Mouse (Mus musculus): ENCODE data around the gene Pard6a. TPM values are rescaled to one million over a fixed set of nuclear protein-coding genes. Genes with fewer than 3 reads are reported as not detected.

Pard6a gene
- polyA plus RNA-seq, 1 experiment = 0.73 TPM

- peaks cover 2% of the 10 kb centered on the region; the same call in 1 of the 2 replicates for H3K36me3 ChIP-seq (ENCODE audit: control insufficient read depth)
- no peak overlapping the region for H3K4me3 ChIP-seq (replicated peaks)
- TF ChIP-seq TAL1 (IDR thresholded peaks at IDR 0.05; ENCODE audit: low read length) = no peak
- no peak for TF ChIP-seq GATA1 (IDR thresholded peaks at IDR 0.05; ENCODE audit: low read length)
- H3K27me3 ChIP-seq (ENCODE audit: control insufficient read depth) = peaks cover 2% of the 10 kb centered on the region; the same call in 1 of the 2 replicates
- H3K9me3 ChIP-seq (ENCODE audit: control insufficient read depth, low read length) = no peaks in the 10 kb centered on the region
- H3K4me1 ChIP-seq (ENCODE audit: control insufficient read depth) = peaks cover 6% of the 10 kb centered on the region
Measured at GRCm38 (mm10) chr8:105725726-105726125, 24.8 kb downstream of the Pard6a start.

DNA sequence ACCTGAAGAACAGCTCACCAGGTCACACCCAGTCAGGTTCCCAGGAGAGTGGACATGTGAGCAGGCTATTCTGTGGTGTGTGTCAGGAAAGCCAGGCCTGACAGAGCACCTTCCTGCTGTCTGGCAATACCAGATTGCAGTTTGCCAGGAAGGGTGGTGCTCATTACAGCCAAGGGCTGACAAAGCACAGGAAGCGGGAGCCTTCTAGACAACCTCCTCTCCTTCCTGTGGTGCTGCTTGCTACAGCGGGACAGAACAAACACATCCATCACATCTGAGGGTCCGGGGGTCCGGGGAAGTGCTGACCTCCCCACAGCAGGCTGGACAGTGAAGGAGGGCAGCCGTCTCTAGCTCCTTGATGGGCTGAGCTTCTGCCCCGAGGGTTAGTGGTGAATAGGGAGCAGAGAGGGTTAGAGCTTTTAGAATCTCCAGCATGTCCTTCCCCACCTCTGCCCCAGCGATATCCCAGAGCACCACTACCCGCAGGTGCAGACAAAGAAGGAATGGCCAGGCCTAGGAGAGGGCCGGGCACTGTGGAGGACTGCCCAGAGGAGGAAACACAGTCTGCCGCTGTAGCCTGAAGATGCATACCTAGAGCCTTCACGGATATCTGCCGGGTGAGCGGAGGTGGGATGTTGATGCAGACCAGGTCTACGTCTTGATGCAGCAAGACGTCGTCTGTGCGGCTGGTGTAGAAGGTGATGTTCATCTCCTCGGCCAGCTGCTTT is 26.6 kb downstream of the Pard6a start:
- Histone ChIP-seq H3K4me1 (ENCODE audit: control insufficient read depth) (peaks cover 14% of the 10 kb centered on the region), H3K4me3 (replicated peaks) (no peak overlapping the region), H3K27me3 (ENCODE audit: control insufficient read depth) (peaks cover 2% of the 10 kb centered on the region; the same call in 1 of the 2 replicates), H3K9me3 (ENCODE audit: control insufficient read depth, low read length) (no peaks in the 10 kb centered on the region), H3K36me3 (ENCODE audit: control insufficient read depth) (peaks cover 2% of the 10 kb centered on the region; the same call in 1 of the 2 replicates)
- TF ChIP-seq TAL1 (IDR thresholded peaks at IDR 0.05; ENCODE audit: low read length) (no peak), GATA1 (IDR thresholded peaks at IDR 0.05; ENCODE audit: low read length) (no peak)

- Histone ChIP-seq H3K27me3 (ENCODE audit: control insufficient read depth) (peaks cover 4% of the 10 kb centered on the region; the same call in 1 of the 2 replicates), H3K4me1 (ENCODE audit: control insufficient read depth) (peaks cover 16% of the 10 kb centered on the region)
- no peak for TF ChIP-seq TAL1 (IDR thresholded peaks at IDR 0.05; ENCODE audit: low read length)
- TF ChIP-seq GATA1 (IDR thresholded peaks at IDR 0.05; ENCODE audit: low read length) = no peak
Measured at GRCm38 (mm10) chr8:105732186-105732585, 31.2 kb downstream of the Pard6a start.

GRCm38 (mm10) chr8:105739216-105739615 is 38.3 kb downstream of the Pard6a start:
- Histone ChIP-seq H3K9me3 (ENCODE audit: control insufficient read depth, low read length) (no peaks in the 10 kb centered on the region), H3K4me1 (ENCODE audit: control insufficient read depth) (peaks cover 7% of the 10 kb centered on the region), H3K36me3 (ENCODE audit: control insufficient read depth) (no peaks in the 10 kb centered on the region), H3K4me3 (replicated peaks) (no peak overlapping the region), H3K27me3 (ENCODE audit: control insufficient read depth) (0 out of 2 replicates have a peak, but pooled peaks cover 2% of the 10 kb centered on the region)
- TF ChIP-seq GATA1 (IDR thresholded peaks at IDR 0.05; ENCODE audit: low read length) (no peak), TAL1 (IDR thresholded peaks at IDR 0.05; ENCODE audit: low read length) (no peak)

More at GRCm38 (mm10) chr8:105732186-105732585, 31.2 kb downstream of the Pard6a start:
- Histone ChIP-seq H3K4me3 (replicated peaks) (no peak overlapping the region), H3K9me3 (ENCODE audit: control insufficient read depth, low read length) (no peaks in the 10 kb centered on the region), H3K36me3 (ENCODE audit: control insufficient read depth) (peaks cover 2% of the 10 kb centered on the region; the same call in 1 of the 2 replicates)

DNA sequence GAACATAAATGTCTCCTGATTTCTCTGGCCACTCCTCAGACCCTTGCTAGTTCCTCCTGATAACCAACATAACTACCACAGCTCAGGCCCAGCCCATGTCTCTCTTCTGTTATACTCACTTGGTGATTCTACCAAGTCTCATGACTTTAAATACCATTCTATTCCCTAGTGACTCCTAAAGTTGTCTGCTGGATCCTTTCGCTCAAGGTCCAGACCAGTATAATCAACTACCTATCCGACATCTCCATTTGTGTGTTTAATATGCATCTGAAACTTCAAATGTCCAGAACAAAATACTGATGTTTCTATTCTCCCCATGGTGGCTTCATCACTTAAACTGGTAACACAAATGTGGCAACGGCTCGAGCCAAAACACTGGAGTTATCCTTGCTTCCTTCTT is 42.4 kb downstream of the Pard6a start:
- H3K36me3 ChIP-seq (ENCODE audit: control insufficient read depth) = no peaks in the 10 kb centered on the region
- H3K4me1 ChIP-seq (ENCODE audit: control insufficient read depth) = peaks cover 10% of the 10 kb centered on the region
- H3K27me3 ChIP-seq (ENCODE audit: control insufficient read depth) = no peaks in the 10 kb centered on the region
- TF ChIP-seq GATA1 (IDR thresholded peaks at IDR 0.05; ENCODE audit: low read length) = no peak
- no peak for TF ChIP-seq TAL1 (IDR thresholded peaks at IDR 0.05; ENCODE audit: low read length)
- no peaks in the 10 kb centered on the region for H3K9me3 ChIP-seq (ENCODE audit: control insufficient read depth, low read length)
- H3K4me3 ChIP-seq (replicated peaks) = no peak overlapping the region

DNA sequence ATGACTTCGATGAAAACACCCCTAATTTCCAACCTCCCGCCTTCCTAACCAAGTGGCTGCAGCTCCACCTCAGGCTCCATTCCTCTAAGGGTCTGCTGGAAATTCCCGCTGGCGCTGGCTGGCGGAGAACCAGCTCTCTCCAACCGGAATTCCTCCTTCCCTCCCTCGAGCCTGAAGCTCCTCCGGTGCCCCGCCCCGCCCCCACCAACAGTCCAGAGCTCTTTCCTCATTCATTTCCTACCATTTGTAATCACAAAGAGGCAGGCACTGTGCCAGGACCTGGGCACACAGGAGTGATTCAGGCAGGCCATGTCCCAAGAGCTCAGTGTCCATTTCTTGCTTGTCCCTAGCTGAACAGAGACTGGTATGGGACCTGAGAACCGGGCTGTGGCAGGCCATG is 49.7 kb downstream of the Pard6a start:
- Histone ChIP-seq H3K4me1 (ENCODE audit: control insufficient read depth) (peaks cover 20% of the 10 kb centered on the region), H3K4me3 (replicated peaks) (no peak overlapping the region), H3K9me3 (ENCODE audit: control insufficient read depth, low read length) (no peaks in the 10 kb centered on the region), H3K27me3 (ENCODE audit: control insufficient read depth) (no peaks in the 10 kb centered on the region; the same call in 1 of the 2 replicates), H3K36me3 (ENCODE audit: control insufficient read depth) (no peaks in the 10 kb centered on the region)
- TF ChIP-seq TAL1 (IDR thresholded peaks at IDR 0.05; ENCODE audit: low read length) = no peak

Other genes starting within 250 kb of the Pard6a start
- gene Tppp3, start 229.6 kb upstream of the Pard6a start, polyA plus RNA-seq (2012) = 0.34 and 0.96 TPM in 2 replicates
- gene Zdhhc1, start 204.2 kb upstream of the Pard6a start, polyA plus RNA-seq (2012) = 0.14 and 0.23 TPM in 2 replicates
- not detected in 2 replicates for gene Hsd11b2, start 182.4 kb upstream of the Pard6a start, polyA plus RNA-seq (2012)
- gene Atp6v0d1, start 135.1 kb upstream of the Pard6a start, polyA plus RNA-seq (2012) = 7.7 and 7.8 TPM in 2 replicates
- gene Ripor1, start 95.9 kb upstream of the Pard6a start, polyA plus RNA-seq (2012) = 0.23 and 0.27 TPM in 2 replicates
- gene Ctcf, start 64.6 kb upstream of the Pard6a start, polyA plus RNA-seq (2012) = 24.5 and 26.6 TPM in 2 replicates
- not detected in 2 replicates for gene Agrp, start 63.8 kb upstream of the Pard6a start, polyA plus RNA-seq (2012)
- gene Carmil2, start 14.9 kb upstream of the Pard6a start, polyA plus RNA-seq (2012) = 3.4 and 4.2 TPM in 2 replicates
- gene Acd, start within 50 bp of the Pard6a start, polyA plus RNA-seq (2012) = 3.8 and 4.5 TPM in 2 replicates
- not detected in 2 replicates for gene 4933405L10Rik, start 6.5 kb downstream of the Pard6a start, polyA plus RNA-seq (2012)
- 2.4 TPM in 2 replicates for gene Enkd1, start 7.1 kb downstream of the Pard6a start, polyA plus RNA-seq (2012)
- 0.24 and 0.41 TPM in 2 replicates for gene Gfod2, start 57.5 kb downstream of the Pard6a start, polyA plus RNA-seq (2012)
- gene Ranbp10, start 126.2 kb downstream of the Pard6a start, polyA plus RNA-seq (2012) = 24.4 and 25.6 TPM in 2 replicates
- 0.02 TPM in 1 of 2 replicates, not detected in the other for gene Tsnaxip1, start 126.6 kb downstream of the Pard6a start, polyA plus RNA-seq (2012)
- 7.1 and 9.1 TPM in 2 replicates for gene Cenpt, start 152.1 kb downstream of the Pard6a start, polyA plus RNA-seq (2012)
- 2.8 and 3.4 TPM in 2 replicates for gene Thap11, start 154.0 kb downstream of the Pard6a start, polyA plus RNA-seq (2012)
- 8.1 and 9.1 TPM in 2 replicates for gene Nutf2, start 159.4 kb downstream of the Pard6a start, polyA plus RNA-seq (2012)
- gene Edc4, start 179.7 kb downstream of the Pard6a start, polyA plus RNA-seq (2012) = 1.1 and 1.3 TPM in 2 replicates
- 0.27 and 0.39 TPM in 2 replicates for gene Nrn1l, start 192.4 kb downstream of the Pard6a start, polyA plus RNA-seq (2012)
- gene Pskh1, start 199.3 kb downstream of the Pard6a start, polyA plus RNA-seq (2012) = 0.79 and 1.4 TPM in 2 replicates
- gene Ctrl, start 232.7 kb downstream of the Pard6a start, polyA plus RNA-seq (2012) = not detected in 2 replicates
- 3.2 and 4.6 TPM in 2 replicates for gene Psmb10, start 237.3 kb downstream of the Pard6a start, polyA plus RNA-seq (2012)
- 0.33 and 0.36 TPM in 2 replicates for gene Lcat, start 242.2 kb downstream of the Pard6a start, polyA plus RNA-seq (2012)

All from erythroblast, embryonic 14.5 days (primary cell).